Mouse (Mus musculus) cerebellum, adult 11-12 months (tissue): Measurements from ENCODE around the gene Zfp607b.

Experiments
- DNase-seq: peaks from one replicate; pipeline ENCODE4 v3.0.0; 2022

Zfp607b gene

DNA sequence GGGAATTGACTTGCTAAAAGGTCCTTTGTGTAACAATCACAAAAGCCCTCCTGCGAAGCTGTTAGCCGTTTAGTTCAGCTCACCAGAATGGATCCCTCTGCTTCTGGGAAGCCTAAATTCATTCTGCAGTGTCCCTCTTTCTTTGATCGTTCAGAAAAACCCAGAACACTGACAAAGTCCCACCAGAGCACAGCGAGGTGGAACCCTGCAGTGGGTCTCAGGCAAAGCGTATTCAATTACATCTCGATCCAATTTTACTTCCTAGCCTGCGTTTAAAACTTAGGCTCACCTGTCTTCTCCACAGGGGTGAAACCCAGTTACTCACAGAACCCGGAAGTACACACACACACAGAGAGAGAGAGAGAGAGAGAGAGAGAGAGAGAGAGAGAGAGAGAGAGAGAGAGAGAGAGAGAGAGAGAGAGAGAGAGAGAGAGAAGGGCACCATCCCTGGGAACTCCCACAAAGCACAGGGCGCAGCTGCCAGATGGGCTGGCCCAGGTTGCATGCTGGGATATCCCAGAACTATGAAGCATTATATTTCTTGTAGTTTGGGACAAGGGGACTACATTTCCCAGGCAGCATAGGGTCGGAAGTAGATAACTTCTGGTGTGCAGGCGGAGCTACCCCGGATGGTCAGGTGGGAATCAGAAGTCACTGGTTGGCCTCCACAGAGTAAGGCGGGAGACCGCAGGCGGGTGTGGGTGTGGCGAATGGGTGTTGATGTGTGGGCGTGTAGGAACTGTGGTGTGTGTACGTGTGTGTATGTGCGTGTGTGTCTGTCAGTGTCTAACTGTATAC lies at the start of gene Zfp607b:
Zfp607b (plus strand) TSS at position 526 of the 798 bp plus-strand sequence.
- DNase-seq, result peak; percentile 96

DNA sequence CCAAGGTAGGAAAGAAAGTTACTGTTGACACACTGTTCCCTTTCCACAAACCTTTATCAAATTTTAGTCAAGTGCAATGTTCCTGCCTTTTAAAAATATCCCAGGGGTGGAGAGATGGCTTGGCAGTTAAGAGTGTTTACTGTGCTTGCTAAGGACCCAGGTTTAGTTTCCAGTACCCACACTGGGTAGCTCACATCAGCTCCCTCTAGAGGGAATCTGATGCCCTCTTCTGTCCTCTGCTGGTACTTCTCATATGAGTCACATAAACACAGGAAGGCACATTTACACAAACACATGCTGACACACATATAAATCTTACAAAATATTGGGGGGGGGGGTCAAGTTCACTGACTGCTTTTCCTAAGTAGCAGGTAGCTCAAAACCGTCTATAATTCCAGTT lies 44.7 kb upstream of the Zfp607b start:
- no peak for DNase-seq

DNA sequence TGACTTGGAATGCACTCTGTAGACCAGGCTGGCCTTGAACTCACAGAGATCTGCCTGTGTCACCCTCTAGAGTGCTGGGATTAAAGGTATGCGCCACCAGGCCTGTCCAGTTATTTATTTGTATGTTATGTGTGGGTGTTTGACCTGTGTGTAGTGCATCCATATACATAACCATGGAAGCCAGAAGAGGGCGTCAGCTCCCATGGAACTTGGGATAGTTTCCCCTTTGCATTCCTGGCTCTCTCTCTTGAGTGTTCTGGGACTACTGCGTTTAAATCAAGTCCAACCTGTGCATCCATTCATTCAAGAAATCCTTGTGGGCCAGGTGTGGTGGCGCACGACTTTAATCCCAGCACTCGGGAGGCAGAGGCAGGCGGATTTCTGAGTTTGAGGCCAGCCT lies 42.6 kb upstream of the Zfp607b start:
- DNase-seq, result no peak

DNA sequence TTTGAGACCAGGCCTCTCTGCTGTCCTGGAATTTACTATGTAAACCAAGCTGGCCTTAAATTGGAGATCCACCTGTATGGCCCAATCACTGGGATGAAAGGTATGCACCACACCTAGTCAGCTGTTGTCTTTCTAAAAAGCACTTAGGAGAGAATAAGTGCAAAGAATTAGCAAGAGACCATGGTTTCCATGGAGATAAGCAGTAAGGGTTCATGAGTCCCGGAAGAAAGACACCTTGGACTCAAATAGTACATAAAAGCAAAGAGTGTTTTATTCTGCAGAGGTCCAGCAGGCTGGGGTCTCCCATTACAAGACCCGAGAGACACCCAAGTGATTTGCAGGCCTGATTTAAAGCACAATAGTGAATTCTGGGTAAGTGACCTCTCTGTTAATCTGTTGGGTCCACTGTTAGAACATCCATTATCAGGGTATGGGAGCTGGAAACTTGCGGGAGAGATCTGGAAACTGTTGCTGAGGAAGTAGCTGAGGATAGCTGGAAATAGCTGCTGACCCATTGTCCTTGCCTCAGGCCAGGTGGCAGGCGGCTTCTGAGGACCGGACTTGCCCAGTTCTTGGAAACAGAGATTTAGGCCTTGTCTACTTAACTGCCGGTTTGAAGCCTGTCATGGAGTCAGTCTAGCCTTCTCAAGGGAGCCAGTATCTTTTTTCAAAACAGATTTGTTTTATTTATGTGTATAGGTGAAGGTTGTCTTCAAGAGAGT lies 41.7 kb upstream of the Zfp607b start:
- DNase-seq, result no peak

DNA sequence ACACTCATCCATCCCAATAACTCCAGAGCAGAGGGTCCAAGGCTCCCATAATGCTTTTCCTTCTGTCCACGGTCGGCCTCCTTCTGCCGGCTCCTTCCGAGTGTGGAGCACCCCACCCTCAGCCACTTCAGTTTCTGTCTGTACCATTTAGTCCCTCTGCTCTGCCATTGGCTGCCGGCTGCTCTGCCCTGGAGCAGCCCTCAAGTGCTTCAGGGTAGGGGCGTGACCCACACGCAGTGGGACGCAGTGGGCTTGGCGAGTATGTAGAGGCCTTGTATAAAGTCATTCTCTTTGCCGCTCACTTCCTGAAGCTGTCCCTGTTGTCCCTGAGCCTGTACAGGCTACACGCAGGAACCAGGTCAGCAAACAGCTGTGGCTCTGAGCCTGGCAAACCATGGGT lies 39.4 kb upstream of the Zfp607b start:
- DNase-seq, result no peak

DNA sequence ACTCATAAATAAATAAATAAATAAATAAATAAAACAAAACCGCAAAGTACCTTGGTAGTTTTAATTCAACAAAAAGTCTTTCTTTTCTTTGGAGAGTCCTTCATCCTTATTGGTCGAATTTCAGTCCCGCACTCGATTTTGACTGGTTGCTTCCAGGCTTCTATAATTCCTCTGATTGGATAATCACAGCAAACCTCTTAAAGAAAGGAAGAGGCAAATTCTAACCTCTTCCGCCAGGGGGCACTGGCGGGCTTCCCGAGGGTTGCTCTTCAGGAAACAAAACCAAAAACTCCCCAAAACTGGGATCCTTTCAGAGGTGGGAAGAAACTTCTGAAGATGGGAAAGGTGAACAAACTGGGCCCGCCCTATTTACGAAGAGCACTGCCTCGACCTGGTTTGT lies 38.2 kb upstream of the Zfp607b start:
- peak; percentile 79 for DNase-seq

DNA sequence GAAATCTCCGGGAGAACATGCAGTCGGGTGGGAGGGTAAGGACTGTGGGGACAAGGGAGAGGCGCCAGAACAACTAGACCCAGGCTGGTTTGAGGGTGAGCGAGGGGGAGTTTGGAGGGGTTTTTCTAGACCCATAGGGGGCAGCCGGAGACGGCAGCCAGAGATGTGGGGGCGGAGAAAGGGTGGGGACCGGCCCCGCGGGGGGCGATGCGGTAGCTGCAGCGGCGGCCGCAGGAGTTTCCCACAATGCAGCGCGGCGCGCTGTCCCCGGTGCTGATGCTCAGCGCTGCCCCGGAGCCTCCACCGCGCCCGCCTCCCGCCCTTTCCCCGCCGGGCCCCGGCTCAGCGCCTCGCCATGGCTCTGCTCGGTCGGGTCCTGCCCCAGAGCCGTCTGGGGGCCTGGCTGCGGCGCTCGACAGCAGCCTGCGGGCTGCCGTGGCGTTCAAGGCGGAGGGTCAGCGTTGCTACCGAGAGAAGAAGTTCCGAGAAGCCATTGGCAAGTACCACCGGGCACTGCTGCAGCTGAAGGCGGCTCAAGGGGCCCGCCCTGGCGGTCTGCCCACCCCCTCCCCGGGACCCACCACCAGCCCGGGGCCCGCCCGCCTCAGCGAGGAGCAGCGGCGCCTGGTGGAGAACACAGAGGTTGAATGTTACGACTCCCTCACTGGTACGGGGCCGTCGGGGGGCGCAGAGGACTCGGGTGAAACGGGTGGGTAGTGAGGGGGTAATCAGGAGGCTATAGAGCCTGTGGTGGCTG lies 35.3 kb upstream of the Zfp607b start, which contains the start of gene Ttc9b:
Ttc9b (plus strand) TSS at position 235 of the 757 bp plus-strand sequence.
- DNase-seq, result peak; percentile 87

DNA sequence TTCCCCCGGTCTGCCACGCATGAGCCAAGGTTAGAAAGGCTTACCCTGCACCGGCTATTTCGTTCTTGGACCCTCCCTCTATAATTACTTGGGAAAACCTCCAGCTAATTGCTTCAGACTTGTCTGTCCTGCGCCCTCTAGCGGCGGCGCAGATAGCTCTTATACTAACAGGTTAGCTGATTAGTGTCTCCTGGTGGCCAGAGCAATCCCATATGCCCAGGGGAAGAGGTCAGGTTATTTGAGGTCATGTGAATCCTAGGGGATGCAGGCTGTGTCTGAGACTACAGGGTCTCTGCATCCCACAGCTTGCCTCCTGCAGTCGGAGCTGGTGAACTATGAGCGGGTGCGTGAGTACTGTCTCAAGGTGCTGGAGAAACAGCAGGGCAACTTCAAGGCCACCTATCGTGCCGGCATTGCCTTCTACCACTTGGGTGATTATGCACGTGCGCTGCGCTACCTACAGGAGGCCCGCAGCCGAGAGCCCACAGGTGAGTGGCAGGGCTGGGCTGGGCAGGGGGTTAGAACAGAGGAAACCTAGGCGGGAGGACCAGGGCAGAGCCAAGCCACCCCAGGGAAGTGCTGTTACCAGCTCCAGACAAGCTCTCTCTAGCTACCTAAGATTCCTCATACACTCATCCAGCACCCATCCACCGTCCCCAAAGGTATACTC lies 34.4 kb upstream of the Zfp607b start:
- DNase-seq, result peak; percentile 75

DNA sequence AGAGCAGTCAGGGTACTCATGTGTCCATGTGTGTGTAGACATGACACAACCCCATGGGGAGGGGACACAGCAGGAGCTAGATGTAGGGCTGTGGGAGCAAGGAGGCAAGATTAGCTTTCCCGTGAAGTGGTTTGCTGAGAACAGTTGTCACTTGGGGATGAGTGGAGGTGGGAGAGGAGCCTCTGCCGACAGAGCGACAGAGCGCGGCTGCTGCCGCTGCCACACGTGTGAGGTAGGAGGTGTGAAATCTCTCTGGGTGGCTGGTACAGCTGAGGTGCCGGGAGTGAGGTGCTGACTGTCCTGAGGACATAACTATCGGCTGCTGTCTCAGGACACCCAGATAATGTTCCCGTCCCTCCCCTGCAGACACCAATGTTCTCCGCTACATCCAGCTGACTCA lies 33.6 kb upstream of the Zfp607b start:
- DNase-seq, result no peak

DNA sequence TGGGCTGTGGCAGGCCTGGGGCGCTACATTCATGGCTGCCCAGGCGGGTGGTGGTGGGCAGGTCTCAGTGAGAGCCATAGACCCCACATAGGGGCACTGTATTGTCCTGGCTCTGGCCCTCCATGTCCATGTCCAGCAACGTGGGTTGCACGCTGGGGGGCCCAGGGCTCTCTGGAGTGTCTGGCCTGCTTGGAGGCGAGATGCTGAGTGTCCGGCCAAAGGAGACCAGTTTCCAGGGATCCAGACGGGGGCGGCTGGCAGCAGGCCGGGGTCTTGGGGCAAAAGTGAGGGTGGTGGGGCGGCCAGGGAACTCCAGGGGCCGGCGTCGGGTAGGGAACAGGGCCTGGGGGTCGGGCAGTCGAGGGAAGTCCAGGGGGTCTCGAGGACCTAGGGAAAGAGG lies 32.5 kb upstream of the Zfp607b start:
- DNase-seq, result peak; percentile 59

DNA sequence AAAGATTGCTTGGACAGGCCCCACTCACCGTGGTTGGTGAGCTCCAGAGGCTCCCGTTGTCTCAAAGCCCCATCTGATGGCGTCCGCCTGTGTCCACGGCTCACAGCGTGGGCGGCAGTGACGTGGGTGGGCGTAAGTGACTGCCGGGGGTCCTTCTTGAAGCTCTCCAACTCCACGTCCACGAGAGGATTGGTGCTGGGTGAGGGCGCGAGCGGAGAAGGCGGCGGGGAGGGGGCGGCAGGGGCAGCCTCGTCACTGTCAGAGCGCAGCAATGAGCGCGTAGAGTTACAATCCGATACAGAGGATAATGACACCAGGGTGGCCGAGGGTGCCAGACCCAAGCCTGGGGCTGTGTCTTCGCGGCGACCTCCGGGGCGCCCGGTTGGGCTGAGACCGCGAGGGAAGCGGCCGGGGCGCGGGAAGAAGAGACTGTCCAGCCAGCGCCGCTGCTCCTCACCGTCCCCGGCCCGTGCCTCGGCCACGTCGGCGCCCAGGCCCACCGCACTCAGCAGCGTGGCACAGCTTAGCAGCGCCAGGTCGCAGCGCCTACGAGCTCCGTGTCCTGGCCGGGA lies 31.2 kb upstream of the Zfp607b start:
- DNase-seq, result no peak

DNA sequence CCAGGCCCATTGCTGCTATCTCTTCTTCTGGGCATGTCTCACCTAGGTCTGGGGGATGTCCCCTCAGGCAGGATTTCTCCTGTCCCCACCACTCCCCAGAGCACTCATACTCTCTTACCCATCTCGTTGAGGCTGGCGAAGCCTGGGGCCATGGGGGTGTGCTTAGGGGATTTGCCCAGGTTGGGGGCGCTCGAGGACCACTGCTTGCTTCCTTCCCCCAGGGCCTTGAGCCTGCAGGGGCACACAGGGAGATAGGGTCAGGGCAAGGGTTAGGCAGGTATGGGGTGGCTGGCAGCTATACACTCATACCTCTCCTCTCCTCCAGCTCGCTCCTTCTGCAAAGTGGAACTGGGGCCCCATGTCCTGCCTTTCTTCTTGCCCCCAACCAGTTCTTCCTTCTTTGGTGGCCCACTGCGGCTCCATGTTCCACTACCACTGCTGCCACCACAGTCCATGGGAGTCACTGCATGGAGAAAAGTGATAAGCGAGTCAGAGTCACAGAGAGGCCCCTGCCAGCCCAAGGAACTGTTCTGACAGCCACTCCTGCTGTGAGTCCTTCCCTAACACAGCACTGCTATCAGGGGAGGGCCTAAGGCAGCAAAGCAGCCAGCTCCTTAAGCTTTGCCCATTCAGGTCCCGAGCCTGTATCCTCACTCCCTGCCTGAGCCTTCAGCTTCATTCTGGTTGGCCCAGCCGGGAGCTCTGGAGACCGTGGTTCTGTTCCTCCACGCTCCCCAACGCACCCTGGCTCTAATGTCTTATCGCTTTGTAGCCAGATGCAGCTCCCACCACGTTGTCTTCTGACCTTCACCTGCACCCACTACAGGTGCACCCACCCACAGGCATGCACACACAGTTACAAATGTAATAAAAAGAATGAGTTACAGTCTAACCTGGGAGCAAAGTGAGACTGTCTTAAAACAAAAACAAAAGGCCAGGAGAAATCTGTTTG lies 30.2 kb upstream of the Zfp607b start:
- DNase-seq, result no peak

DNA sequence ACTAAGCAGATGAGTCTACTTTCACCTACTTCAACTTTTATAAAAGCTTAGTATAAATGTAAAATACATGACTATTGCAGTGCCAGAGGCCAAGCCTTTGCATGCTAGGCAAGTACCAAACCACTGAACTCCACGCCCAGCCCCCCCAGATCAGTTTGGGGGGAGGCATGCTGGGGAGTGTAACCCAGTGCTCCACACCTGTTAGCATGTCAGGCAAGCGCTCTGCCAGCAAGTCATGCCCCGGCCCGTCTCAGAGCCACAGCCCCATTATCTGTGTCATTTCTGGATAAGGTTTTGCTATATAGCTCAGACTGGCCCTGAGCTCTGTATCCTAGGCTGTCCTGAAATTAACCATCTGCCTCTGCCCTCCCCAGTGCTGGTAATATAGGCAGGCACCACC lies 27.1 kb upstream of the Zfp607b start:
- DNase-seq, result no peak

DNA sequence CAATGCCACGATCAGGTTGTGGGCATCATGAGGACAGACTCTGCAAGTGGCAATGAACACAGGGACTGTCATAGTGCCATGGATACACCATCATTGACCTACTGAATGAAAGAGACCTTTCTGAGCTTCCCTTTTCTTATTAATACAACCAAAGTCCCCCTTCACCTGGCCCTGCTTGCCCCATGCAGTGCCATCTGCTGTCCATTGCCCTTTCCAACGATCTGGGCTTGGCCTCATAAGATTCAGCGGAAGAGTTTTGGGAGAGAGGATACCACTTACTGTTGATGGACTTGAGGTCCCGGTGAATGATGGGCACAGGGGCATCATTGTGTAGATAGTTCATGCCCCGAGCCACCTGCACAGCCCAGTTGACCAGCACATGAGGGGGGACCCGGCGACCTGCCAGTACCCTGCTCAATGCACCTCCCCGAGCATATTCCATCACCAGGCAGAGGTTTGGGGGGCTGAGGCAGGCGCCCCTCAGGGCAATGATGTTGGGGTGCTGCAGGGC lies 16.0 kb upstream of the Zfp607b start:
- DNase-seq, result peak; percentile 70

DNA sequence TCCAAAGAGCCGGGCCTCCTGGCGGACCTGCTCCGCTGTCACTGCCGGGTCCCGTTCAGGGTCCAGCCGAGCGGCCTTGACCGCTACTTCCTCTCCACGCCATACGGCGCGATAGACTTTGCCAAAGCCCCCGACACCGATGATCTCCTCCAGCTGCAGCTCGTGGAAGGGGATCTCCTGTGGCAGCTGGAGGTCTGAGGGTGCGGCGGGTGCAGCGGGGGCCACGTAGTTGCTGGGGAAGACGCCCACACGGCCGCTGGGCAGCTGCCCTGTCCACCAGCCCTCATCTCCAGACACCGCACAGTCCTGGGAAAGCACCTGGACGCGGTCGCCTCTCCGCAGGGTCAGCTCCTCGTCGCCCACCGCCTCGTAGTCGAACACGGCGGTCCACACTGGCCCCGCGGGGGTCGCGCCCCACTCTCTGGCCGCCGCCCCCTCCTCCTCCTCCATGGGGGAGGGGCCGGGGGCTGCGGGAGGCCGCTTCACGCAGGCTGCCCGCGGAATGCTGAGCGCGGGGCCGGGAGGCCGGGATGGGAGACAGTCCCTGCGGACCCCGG lies 15.5 kb upstream of the Zfp607b start:
- DNase-seq, result peak; percentile 74

DNA sequence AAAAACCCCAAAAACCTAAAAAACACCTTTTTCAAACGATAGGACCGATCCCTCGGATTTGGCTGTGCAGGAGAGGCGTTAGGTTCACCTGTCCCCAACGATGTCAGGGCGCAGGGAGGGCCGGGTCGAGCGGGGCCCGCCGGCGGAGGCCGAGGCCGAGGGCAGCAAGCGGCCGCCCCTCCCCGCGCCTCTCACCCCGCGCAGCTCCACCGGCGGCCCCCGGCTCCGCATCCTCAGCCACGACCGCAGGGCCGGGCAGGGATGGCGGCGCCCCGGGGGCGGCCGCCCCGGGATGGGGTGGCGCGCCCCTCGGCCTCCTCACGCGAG lies 15.0 kb upstream of the Zfp607b start:
- no peak for DNase-seq

DNA sequence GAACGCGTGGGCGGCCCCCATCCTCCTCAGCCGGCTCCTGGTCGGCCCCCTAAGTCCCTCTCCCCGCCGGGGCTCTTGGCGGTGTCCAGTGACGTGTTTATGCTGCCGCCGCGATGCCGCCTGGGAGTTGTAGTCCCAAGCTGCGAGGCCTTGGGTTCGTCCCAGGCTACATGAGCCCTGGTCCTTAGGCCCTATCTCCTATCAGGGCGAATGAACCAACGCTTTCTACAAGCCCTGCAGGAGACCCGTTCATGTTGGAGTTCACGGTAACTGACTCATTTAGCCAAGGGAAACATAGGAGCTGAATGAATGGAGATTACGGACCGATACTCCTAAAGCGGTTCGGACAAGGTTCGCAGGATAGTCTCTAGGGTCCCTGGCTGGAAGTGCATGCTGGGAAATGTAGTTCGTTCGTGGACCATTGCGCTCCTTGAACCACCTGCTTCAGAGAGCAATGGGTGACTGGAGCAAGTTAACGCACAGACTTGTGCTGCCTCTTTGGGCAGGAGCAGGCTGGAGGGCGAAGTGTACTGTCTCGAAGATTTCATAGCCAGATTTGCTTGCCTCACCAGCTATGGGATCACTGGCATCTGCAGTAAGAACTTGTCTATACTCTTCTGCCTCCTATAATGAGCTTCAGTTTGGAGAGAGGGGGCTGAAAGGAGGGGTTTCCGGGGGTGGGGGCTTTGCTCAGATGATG lies 14.5 kb upstream of the Zfp607b start, which contains the start of gene Map3k10:
Map3k10 (minus strand) TSS at position 77 of the 700 bp plus-strand sequence.
- DNase-seq, result peak; percentile 93

DNA sequence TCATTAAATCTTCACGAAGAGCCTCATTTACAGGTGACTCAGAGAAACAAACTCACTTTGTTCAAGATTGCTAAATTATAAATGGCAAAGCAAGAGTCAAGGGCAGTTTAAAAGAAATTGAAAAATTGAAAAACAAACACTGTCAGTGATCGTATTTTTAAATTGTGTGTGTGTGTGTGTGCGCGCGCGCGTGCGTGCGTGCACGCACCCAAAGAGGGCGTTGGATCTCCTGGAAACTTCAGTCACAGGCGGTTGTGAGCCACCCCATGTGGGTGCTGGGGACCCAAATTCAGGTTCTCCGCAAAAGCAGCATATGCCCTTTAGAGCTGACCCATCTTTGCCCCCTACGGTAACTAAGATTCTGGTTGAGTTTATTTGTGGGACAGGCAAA lies 13.9 kb upstream of the Zfp607b start:
- DNase-seq, result no peak

DNA sequence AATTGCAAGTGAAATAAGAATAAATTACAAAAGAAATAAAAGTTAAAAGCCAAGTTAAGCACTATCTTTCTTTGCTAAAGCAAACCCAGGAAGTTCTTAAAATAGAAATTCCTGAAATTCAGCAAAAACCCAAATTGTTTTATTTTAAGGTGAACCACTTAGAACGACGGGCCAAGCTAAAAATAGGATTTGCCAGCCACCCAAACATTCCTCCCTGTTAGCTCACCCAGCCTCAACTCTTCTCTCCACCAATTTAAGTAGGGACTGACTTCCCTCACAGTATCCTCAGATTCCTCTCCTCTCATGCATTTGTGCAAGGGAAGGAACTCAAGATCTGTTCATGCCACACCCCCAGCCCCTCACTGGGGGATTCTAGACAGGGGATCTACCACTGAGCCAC lies 5.9 kb upstream of the Zfp607b start:
- no peak for DNase-seq

DNA sequence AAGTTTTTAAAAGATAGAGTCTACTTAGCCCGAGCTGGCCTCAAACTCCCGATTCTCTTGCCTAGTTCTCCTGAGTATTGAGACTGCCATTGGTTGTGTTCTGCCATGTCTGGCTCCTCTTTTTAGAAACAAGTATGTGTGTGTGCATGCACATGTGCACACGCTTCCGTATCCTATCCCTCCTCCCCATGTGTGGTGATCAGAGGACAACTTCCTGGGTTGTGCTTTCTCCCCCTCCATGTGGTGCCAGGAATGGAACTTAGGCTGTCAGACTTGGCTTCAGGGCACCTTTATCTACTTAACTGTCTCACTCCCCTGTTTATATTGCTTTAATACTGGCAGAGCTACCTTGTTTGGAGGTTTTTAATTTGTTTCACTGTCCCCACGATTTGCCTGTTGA lies 3.9 kb upstream of the Zfp607b start:
- DNase-seq, result no peak
